Mouse (Mus musculus) kidney, adult 9 months (tissue): ENCODE results near the gene Pear1.

Experiments used
- DNase-seq: peaks from one replicate; pipeline ENCODE4 v3.0.0; 2022

Gene Pear1

GRCm38 (mm10) chr3:87804038-87804677 is 19.9 kb downstream of the Pear1 start:
- DNase-seq, result no peak

GRCm38 (mm10) chr3:87801681-87802080 is 22.4 kb downstream of the Pear1 start:
- no peak for DNase-seq

- no peak for DNase-seq
These were observed 27.3 kb downstream of the Pear1 start, which contains the start of gene Insrr for GRCm38 (mm10) chr3:87796736-87797334. Insrr (plus strand) TSS chr3:87796951.

GRCm38 (mm10) chr3:87795336-87796277 is 28.5 kb downstream of the Pear1 start:
- peak; percentile 59 for DNase-seq

GRCm38 (mm10) chr3:87794922-87795325 is 29.2 kb downstream of the Pear1 start, which contains the start of gene Ntrk1:
Ntrk1 (minus strand) TSS chr3:87795162.
- no peak for DNase-seq

GRCm38 (mm10) chr3:87789768-87790167 is 34.3 kb downstream of the Pear1 start:
- no peak for DNase-seq

- no peak for DNase-seq
These were observed 34.9 kb downstream of the Pear1 start for GRCm38 (mm10) chr3:87789248-87789647.

GRCm38 (mm10) chr3:87785626-87786214 is 38.4 kb downstream of the Pear1 start:
- DNase-seq, result no peak

GRCm38 (mm10) chr3:87785156-87785555 is 39.0 kb downstream of the Pear1 start:
- no peak for DNase-seq

GRCm38 (mm10) chr3:87783282-87784023 is 40.7 kb downstream of the Pear1 start:
- DNase-seq, result no peak

GRCm38 (mm10) chr3:87779086-87779485 is 45.0 kb downstream of the Pear1 start:
- no peak for DNase-seq

- DNase-seq, result peak; percentile 28
These were observed 45.8 kb downstream of the Pear1 start for GRCm38 (mm10) chr3:87778283-87778682.

- peak; percentile 90 for DNase-seq
These were observed 53.0 kb downstream of the Pear1 start for GRCm38 (mm10) chr3:87771088-87771487.

- peak; percentile 74 for DNase-seq
These were observed 53.8 kb downstream of the Pear1 start for GRCm38 (mm10) chr3:87770280-87770679.

- DNase-seq, result no peak
These were observed 54.6 kb downstream of the Pear1 start for GRCm38 (mm10) chr3:87769506-87769905.

- peak; percentile 89 for DNase-seq
These were observed 55.3 kb downstream of the Pear1 start for GRCm38 (mm10) chr3:87768844-87769243.

GRCm38 (mm10) chr3:87768431-87768830 is 55.7 kb downstream of the Pear1 start:
- no peak for DNase-seq

- DNase-seq, result peak; percentile 73
These were observed 56.3 kb downstream of the Pear1 start for GRCm38 (mm10) chr3:87767764-87768163.

- no peak for DNase-seq
These were observed 57.8 kb downstream of the Pear1 start for GRCm38 (mm10) chr3:87766284-87766667.

GRCm38 (mm10) chr3:87765631-87766283 is 58.3 kb downstream of the Pear1 start:
- DNase-seq, result no peak

GRCm38 (mm10) chr3:87765091-87765490 is 59.0 kb downstream of the Pear1 start:
- DNase-seq, result peak; percentile 68

- peak; percentile 30 for DNase-seq
These were observed 59.6 kb downstream of the Pear1 start for GRCm38 (mm10) chr3:87764506-87764905.
